Mouse (Mus musculus): ENCODE measurements around the gene Klrg1.

Klrg1 gene

GRCm38 (mm10) chr6:122282782-122283181 lies at the start of gene Klrg1:
Gene Klrg1 (minus strand): TSS chr6:122282882.
- DNase-seq (ENCODE audit: low read depth, low spot score), result no peak

GRCm38 (mm10) chr6:122325361-122325975 lies 42.8 kb upstream of the Klrg1 start:
- DNase-seq (ENCODE audit: low read depth, low spot score), result no peak

DNA sequence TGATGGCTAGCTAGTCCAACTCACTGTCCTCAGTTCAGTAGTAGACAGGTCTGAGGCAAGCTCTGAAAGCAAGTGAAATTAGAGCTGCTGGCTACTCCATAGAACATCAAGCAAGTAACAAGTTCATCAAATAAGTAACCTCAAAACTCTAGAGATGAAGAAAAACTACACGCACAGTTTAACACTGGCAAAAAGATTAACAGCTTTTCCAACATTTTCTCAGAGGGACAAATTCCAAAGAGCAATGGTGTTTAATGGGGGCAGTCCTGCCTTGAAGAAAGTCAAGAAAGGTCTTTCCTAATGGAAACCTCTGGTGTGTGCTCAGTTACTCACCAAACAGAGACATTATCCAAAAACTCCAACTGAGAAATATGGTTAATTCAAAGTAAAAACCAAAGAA lies 36.0 kb upstream of the Klrg1 start:
- no peak for DNase-seq (ENCODE audit: low read depth, low spot score)

- DNase-seq (ENCODE audit: low read depth, low spot score), result no peak
Observed at GRCm38 (mm10) chr6:122310187-122310820, 27.6 kb upstream of the Klrg1 start.

DNA sequence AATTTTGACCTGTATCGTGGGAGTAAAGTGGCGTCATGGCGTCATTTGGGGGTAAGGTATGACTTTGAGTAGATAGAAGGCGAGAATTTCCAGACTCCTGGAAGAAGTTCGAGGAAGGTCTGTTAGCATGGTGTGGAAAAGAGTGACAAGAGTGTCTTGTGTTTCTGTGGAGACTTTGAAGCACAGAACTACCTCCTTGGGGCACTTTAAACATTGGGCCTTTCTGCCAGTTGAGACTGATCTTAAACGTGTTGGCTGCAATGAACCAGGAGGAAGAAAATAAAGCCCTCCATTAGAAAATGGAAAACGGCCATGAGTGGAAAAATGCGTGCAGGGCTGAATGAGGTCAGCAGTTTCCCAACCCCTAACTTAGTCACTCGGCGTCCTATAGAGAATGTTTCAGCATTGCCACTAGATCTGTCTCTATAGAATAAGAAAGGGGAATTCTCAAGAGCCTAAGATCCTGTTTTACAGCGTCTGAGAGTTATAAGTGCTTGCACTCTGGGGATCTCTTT lies 26.8 kb upstream of the Klrg1 start:
- DNase-seq (ENCODE audit: low read depth, low spot score), result no peak

- DNase-seq (ENCODE audit: low read depth, low spot score), result peak; percentile 99
Observed at GRCm38 (mm10) chr6:122308505-122309393, 26.1 kb upstream of the Klrg1 start, which contains the start of gene M6pr. Gene M6pr (plus strand): TSS chr6:122308720.

GRCm38 (mm10) chr6:122308136-122308504 lies 25.4 kb upstream of the Klrg1 start:
- no peak for DNase-seq (ENCODE audit: low read depth, low spot score)

DNA sequence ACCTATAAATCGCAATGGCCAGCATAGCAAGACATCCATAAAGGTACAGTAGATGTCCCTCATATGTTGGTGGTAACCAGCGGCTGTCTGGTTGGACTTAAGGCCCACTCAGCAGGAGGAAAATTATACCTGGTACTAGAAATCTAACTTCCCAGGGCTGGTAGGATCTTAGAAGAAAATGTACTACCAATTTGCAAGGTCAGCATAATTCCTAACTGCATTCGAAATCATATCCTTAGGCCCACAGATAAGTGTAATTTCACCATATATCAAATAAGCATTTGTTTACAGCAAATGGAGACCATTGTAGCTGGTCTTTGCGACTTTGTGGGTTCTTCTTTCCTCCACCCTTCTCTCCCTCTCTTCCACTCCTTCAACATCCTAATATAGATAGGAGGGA lies 24.0 kb upstream of the Klrg1 start:
- DNase-seq (ENCODE audit: low read depth, low spot score), result no peak

DNA sequence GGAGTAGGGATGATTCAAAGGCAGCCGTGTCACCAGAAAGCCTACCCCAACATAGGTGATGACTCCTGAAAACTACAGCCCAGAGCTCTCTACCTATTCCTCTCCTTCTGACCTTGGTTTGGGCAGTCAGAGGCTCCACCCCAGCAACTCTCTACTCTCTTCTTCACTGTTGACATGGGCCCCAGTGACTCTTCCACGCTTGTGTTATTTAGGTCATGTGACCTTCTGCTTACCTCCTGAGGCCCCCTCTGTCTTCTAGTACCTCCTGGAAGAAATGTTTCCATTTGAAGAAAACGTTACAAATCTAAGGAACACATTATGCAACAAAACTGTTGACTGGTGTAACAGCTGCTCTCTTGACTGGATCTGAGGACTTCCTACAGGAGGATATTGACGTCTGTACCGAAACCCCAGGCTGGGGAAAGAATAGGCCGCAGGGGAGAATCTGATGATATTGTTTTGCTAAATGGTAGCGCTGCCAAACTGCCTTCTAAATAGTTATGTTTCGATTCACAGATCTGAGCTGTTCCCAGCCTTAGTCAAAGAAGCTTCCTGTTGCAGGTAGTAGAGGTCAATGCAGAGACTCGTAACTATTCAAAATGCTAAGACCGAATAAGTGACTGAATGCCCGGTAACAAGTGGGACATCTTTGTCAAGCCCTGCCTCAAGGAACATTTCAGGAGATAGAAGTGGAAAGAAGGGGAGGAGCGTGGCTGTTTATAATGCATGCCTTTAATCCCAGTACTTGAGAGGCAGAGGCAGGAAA lies 22.3 kb upstream of the Klrg1 start:
- no peak for DNase-seq (ENCODE audit: low read depth, low spot score)

DNA sequence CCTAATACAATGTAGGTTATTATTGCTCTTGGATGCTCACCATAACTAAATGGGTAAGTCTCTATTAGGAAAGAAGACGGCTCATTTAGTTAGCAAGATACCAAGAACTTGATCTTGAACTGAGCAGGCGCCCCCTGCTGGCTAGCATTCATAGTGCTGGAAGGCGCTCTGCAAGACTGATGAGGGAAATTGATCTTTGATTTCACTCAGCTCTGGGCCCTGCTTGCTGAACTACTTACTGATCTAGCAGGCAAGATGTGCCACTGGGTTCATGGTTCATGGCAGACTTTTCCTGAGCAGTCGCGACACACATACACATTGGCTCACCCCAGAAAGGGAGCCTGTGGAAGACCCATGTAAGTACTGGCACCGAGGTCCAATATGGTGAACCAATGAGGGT lies 21.7 kb upstream of the Klrg1 start:
- DNase-seq (ENCODE audit: low read depth, low spot score), result peak; percentile 81

- DNase-seq (ENCODE audit: low read depth, low spot score), result no peak
Observed at GRCm38 (mm10) chr6:122303526-122303925, 20.8 kb upstream of the Klrg1 start.

DNA sequence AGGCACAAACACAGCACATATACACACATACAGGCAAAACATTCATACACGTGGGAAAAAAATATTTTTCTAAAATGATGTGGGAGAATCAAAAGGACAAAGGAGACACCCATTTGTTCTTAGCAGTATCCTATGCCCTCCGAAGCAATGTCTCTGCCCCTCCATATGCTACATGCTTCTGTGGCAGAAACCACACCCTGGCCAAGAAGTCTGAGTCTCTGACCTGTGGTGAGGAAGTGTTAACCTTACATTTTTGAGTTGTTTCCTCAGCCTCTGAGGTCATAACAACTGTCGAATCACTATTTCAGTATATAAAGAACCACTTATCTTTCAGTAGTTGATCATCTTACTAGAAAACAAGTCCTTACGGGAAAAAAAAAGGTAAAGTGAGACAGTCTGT lies 20.0 kb upstream of the Klrg1 start:
- DNase-seq (ENCODE audit: low read depth, low spot score), result no peak

DNA sequence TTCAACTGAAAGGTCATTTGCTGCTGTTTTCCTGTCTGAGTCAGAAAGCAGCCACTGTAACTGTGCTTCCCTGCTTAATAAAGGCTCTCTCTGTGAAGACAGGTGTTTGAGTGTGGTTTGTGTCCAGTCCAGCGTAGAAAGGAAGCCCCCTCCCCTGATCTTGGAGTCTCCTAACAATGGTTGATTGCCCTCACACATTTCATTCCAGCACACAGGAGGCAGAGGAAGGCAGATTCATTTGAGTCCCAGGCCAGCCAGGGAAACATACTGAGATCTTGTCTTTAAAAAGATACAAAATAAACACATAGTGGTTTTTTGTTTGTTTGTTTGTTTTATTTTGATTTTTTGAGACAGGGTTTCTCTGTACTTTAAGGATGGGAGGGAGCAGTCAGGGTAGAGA lies 19.4 kb upstream of the Klrg1 start:
- no peak for DNase-seq (ENCODE audit: low read depth, low spot score)

- no peak for DNase-seq (ENCODE audit: low read depth, low spot score)
Observed at GRCm38 (mm10) chr6:122299621-122300133, 17.0 kb upstream of the Klrg1 start.

DNA sequence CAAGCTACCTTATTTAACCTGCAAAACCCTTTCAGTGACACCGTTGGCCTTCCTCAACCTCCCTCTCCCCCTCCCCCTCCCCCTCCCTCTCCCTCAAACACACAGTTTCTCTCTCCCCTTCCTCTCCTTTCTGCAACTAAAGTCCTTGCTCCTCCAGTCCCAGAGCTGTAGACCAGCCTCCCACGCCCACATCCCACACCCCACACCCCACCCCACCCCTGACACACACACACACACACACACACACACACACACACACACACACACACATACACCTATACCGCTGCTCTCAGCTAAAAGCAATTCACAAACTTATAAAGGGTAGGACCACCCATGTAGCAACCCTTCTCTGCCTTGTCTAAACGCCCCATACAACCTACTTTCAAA lies 15.5 kb upstream of the Klrg1 start:
- no peak for DNase-seq (ENCODE audit: low read depth, low spot score)

DNA sequence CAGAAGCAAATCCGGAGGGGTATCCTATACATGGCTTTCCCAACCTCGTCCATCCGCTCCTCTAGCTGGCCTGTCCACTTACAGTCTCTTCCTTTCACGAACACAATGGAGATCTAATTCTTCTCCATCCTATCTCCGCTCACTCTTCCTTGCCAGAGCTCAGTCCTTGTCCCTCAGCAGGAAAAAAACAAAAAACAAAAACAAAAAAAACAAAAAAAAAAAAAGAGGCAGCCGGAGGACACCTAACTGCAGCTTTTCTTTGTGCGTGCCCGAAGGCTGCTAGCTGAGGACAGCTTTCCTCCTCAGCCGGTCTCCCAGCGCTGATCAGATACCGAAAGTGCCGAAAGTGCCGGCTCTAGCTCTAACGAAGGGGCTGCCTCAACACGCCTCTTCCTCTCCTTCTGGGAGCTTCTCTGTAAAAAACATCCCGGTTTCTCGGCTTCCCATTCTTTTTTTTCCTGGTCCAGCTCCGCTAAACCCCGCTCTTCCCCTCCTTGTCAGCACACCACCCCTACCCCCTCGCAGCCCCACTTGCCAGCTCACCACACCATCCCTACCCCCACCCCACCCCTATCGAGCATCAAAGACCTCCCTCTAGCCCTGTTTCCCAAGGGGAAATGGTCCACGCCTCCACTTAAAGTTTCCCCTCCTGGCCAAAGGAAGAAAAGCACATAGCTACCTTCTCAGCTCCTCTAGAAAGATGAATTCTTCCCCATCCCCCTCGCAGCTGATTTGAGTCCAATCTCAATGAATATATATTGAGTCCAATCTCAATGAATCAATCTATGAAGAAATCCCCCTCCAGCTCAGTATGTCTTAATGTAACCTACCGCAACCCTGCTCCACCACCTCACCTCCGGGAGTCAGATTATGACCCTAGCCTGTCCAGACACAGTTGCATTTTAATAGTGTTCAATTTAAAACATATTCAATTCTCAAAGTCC lies 14.9 kb upstream of the Klrg1 start:
- DNase-seq (ENCODE audit: low read depth, low spot score), result no peak

DNA sequence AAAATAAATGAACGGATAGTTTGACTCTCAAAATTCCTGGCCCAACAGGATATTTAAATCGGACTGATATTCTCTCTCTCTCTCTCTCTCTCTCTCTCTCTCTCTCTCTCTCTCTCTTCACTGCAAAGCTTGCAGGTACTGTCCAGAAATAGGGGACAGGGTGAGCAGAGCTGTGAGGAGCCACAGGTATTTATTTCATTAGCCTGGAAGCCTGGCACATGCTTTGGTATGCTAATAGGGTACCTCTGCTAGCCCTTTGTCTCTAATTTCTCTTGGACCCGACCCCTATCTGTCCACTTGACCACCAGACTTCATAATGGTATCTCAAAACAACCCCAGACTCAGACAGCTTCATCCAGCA lies 14.2 kb upstream of the Klrg1 start:
- no peak for DNase-seq (ENCODE audit: low read depth, low spot score)

DNA sequence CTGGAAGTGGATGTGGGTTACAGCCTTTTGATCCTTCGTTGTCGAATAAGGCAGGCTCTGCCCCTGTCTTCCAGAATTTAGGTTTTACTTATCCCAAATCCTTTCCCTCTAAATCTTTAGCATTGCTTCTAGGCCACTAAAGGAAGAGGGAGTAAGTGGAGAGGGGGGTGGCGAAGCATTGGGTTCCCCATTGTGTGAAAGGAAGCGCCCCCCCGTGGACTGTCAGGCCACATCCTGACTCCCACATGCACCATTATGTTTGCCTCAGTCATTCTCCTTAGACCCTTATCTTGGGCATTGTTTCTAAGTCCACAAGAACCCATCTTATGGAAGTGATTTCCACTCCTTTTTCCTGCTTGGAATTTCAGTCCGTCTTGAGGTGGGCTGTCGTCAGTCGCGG lies 12.6 kb upstream of the Klrg1 start:
- no peak for DNase-seq (ENCODE audit: low read depth, low spot score)

GRCm38 (mm10) chr6:122294290-122294689 lies 11.6 kb upstream of the Klrg1 start:
- DNase-seq (ENCODE audit: low read depth, low spot score), result no peak

- DNase-seq (ENCODE audit: low read depth, low spot score), result no peak
Observed at GRCm38 (mm10) chr6:122293796-122294195, 11.1 kb upstream of the Klrg1 start.

Data from WW6 (cell line).